Mouse (Mus musculus) liver, postnatal 0 days (tissue): ENCODE measurements around the gene Sh3d19.

ENCODE experiments used
- CTCF ChIP-seq: sonication (generic); IDR thresholded peaks from 2 replicates; pipeline ENCODE4 v1.5.1; 2016; ENCODE audit warnings: antibody characterized with exemption, low read depth
- EP300 ChIP-seq: IDR thresholded peaks from 2 replicates; pipeline ENCODE4 v1.6.1; 2016; ENCODE audit warnings: antibody characterized with exemption, low read depth, mild to moderate bottlenecking

GRCm38 (mm10) chr3:86149063-86149462, 178.2 kb downstream of the Sh3d19 start:
- no peak for TF ChIP-seq CTCF
- TF ChIP-seq EP300: no peak
